Mouse (Mus musculus) heart, adult 2 months (tissue): ENCODE results near the gene Ddx23.

ENCODE experiments used
- CTCF ChIP-seq: fragments of 200-600 bp; IDR thresholded peaks from 2 replicates; pipeline ENCODE4 v1.8.1; 2022; ENCODE audit warnings: antibody characterized with exemption, mild to moderate bottlenecking, moderate library complexity
- EP300 ChIP-seq: fragments of 200-500 bp; IDR thresholded peaks from 2 replicates; pipeline ENCODE4 v1.6.1; 2011; ENCODE audit warnings: low read depth, low read length, control low read depth; ENCODE audit not compliant: insufficient read depth
- POLR2A ChIP-seq: fragments of 200-500 bp; IDR thresholded peaks from 2 replicates; pipeline ENCODE4 v1.6.1; 2011; ENCODE audit warnings: mild to moderate bottlenecking, low read depth, low read length, control low read depth; ENCODE audit not compliant: insufficient read depth

GRCm38 (mm10) chr15:98646737-98647136 is 16.0 kb downstream of the Ddx23 start:
- no peak for TF ChIP-seq CTCF
- TF ChIP-seq POLR2A, result no peak
- no peak for TF ChIP-seq EP300
